Mouse (Mus musculus) CH12.LX (cell line): ENCODE results near the gene Ptp4a2. TPM values are rescaled to one million over a fixed set of nuclear protein-coding genes. Genes with fewer than 3 reads are reported as not detected.

Source experiments
- DNase-seq: peaks from one replicate; pipeline ENCODE4 v3.0.0-alpha.2; 2013; ENCODE audit errors: extremely low read depth
- H3K27ac ChIP-seq: 2 replicates; pipeline ENCODE4 v1.5.1; 2012; ENCODE audit warnings: low read depth, mild to moderate bottlenecking, control low read depth, moderate library complexity; ENCODE audit not compliant: insufficient read depth
- H3K27me3 ChIP-seq: replicated peaks from 2 replicates; pipeline ENCODE3; 2012; ENCODE audit warnings: inconsistent platforms
- H3K36me3 ChIP-seq, 2 experiments: replicated peaks in 1 of 2; 2 replicates each; pipeline versions ENCODE3 to v1.6.1; 2012; ENCODE audit warnings: inconsistent platforms in 1 of 2, low read length in 1 of 2, mild to moderate bottlenecking in 1 of 2, mixed read lengths in 1 of 2, moderate library complexity in 1 of 2; ENCODE audit not compliant: control insufficient read depth in 1 of 2, insufficient read depth in 1 of 2
- H3K4me1 ChIP-seq, 2 experiments: 2 replicates each; pipeline ENCODE4 v1.6.1; 2012; ENCODE audit warnings: inconsistent platforms in 1 of 2, moderate library complexity in 1 of 2; ENCODE audit not compliant: insufficient read depth in 2 of 2, control insufficient read depth in 1 of 2
- H3K4me2 ChIP-seq: 2 replicates; pipeline ENCODE4 v1.6.1; 2012; ENCODE audit warnings: low read depth, mild to moderate bottlenecking, control low read depth; ENCODE audit not compliant: poor library complexity, insufficient read depth, severe bottlenecking
- H3K4me3 ChIP-seq, 3 experiments: fragments of 150-350 bp in 1 of 3; sonication (generic) in 1 of 3; replicated peaks in 1 of 3; 2 replicates each; pipeline versions ENCODE3 to v1.5.1; 2011 to 2012; ENCODE audit warnings: low read depth in 2 of 3, low read length in 2 of 3, mild to moderate bottlenecking in 2 of 3, moderate library complexity in 2 of 3, control low read depth in 1 of 3, improper control_type of control experiment in 1 of 3, inconsistent platforms in 1 of 3, mixed read lengths in 1 of 3; ENCODE audit not compliant: poor library complexity in 1 of 3
- H3K79me2 ChIP-seq: replicated peaks from 2 replicates; pipeline ENCODE4 v1.6.1; 2012; ENCODE audit warnings: mild to moderate bottlenecking, moderate library complexity; ENCODE audit not compliant: control insufficient read depth, poor library complexity, insufficient read depth, severe bottlenecking; ENCODE audit errors: extremely low read depth
- H3K9ac ChIP-seq: 2 replicates; pipeline ENCODE4 v1.6.1; 2012; ENCODE audit warnings: low read depth, mild to moderate bottlenecking, control low read depth, moderate library complexity; ENCODE audit not compliant: insufficient read depth
- H3K9me3 ChIP-seq: replicated peaks from 2 replicates; pipeline ENCODE3; 2012; ENCODE audit warnings: low read length, inconsistent platforms, mixed read lengths
- BHLHE40 ChIP-seq: IDR thresholded peaks from 2 replicates; pipeline ENCODE4 v1.6.1; 2011; ENCODE audit warnings: mild to moderate bottlenecking, low read depth, low read length, improper control_type of control experiment
- CHD1 ChIP-seq: IDR thresholded peaks from 2 replicates; pipeline ENCODE4 v1.6.1; 2012; ENCODE audit warnings: low read depth, low read length, improper control_type of control experiment, inconsistent platforms
- EP300 ChIP-seq: IDR thresholded peaks from 2 replicates; pipeline ENCODE4 v1.6.1; 2011; ENCODE audit warnings: low read length, improper control_type of control experiment
- ETS1 ChIP-seq: conservative IDR thresholded peaks from 2 replicates; pipeline ENCODE4 v1.6.1; 2012; ENCODE audit warnings: low read depth, mild to moderate bottlenecking, inconsistent platforms, low read length, improper control_type of control experiment, moderate library complexity
- HCFC1 ChIP-seq: IDR thresholded peaks from 2 replicates; pipeline ENCODE4 v1.6.1; 2012; ENCODE audit warnings: low read depth, mild to moderate bottlenecking, inconsistent platforms, low read length, improper control_type of control experiment
- JUN ChIP-seq: IDR thresholded peaks from 2 replicates; pipeline ENCODE4 v1.6.1; 2011; ENCODE audit warnings: low read depth, mild to moderate bottlenecking, low read length, improper control_type of control experiment, moderate library complexity; ENCODE audit not compliant: insufficient read depth
- KAT2A ChIP-seq: IDR thresholded peaks from 2 replicates; pipeline ENCODE4 v1.6.1; 2012; ENCODE audit warnings: low read length, improper control_type of control experiment, inconsistent platforms; ENCODE audit not compliant: insufficient replicate concordance
- MXI1 ChIP-seq: IDR thresholded peaks from 2 replicates; pipeline ENCODE4 v1.6.1; 2011; ENCODE audit warnings: mild to moderate bottlenecking, low read depth, low read length, improper control_type of control experiment
- NELFE ChIP-seq: IDR thresholded peaks from 2 replicates; pipeline ENCODE4 v1.6.1; 2011; ENCODE audit warnings: low read depth, low read length, improper control_type of control experiment
- POLR2A ChIP-seq: IDR thresholded peaks from 2 replicates; pipeline ENCODE4 v1.6.1; 2011; ENCODE audit warnings: low read depth, mild to moderate bottlenecking, improper control_type of control experiment, low read length
- POLR2AphosphoS2 ChIP-seq: IDR thresholded peaks from 2 replicates; pipeline ENCODE4 v1.6.1; 2011; ENCODE audit warnings: low read depth, low read length, improper control_type of control experiment
- RAD21 ChIP-seq: IDR thresholded peaks from 2 replicates; pipeline ENCODE4 v1.6.1; 2011; ENCODE audit warnings: low read depth, mild to moderate bottlenecking, low read length, improper control_type of control experiment, moderate library complexity
- RCOR1 ChIP-seq: conservative IDR thresholded peaks from 2 replicates; pipeline ENCODE4 v1.6.1; 2012; ENCODE audit warnings: low read depth, mild to moderate bottlenecking, inconsistent platforms, low read length, improper control_type of control experiment
- SMC3 ChIP-seq: IDR thresholded peaks from 2 replicates; pipeline ENCODE4 v1.6.1; 2011; ENCODE audit warnings: low read depth, low read length, improper control_type of control experiment
- UBTF ChIP-seq: IDR thresholded peaks from 2 replicates; pipeline ENCODE4 v1.6.1; 2012; ENCODE audit warnings: low read depth, mild to moderate bottlenecking, inconsistent platforms, low read length, improper control_type of control experiment, moderate library complexity
- USF1 ChIP-seq: IDR thresholded peaks from 2 replicates; pipeline ENCODE4 v1.6.1; 2014; ENCODE audit warnings: low read depth, mild to moderate bottlenecking, inconsistent platforms, low read length, improper control_type of control experiment
- ZC3H11A ChIP-seq: IDR thresholded peaks from 2 replicates; pipeline ENCODE4 v1.6.1; 2012; ENCODE audit warnings: low read depth, mild to moderate bottlenecking, inconsistent platforms, low read length, improper control_type of control experiment
- ZKSCAN1 ChIP-seq: IDR thresholded peaks from 2 replicates; pipeline ENCODE4 v1.6.1; 2012; ENCODE audit warnings: low read depth, inconsistent platforms, low read length, improper control_type of control experiment, borderline replicate concordance
- ZMIZ1 ChIP-seq: IDR thresholded peaks from 2 replicates; pipeline ENCODE4 v1.6.1; 2012; ENCODE audit warnings: low read depth, mild to moderate bottlenecking, inconsistent platforms, low read length, improper control_type of control experiment
- ZNF384 ChIP-seq: IDR thresholded peaks from 2 replicates; pipeline ENCODE4 v1.6.1; 2012; ENCODE audit warnings: low read depth, low read length, improper control_type of control experiment, inconsistent platforms
- dilution Hi-C: fragments of 300-500 bp; cut with MboI; formaldehyde crosslinking; loops from 2 replicates; pipeline ENCODE4 v1.14.3; 2020; ENCODE audit warnings: low sequenced_read_pairs; ENCODE audit not compliant: extremely low pct_unique_long_range_greater_than_20kb, extremely low pct_ligation_motif_present
- in situ Hi-C: fragments of 300-500 bp; cut with MboI; formaldehyde crosslinking; loops from 3 replicates; pipeline ENCODE4 v1.14.3; 2019; ENCODE audit warnings: low sequenced_read_pairs, low pct_ligation_motif_present, low pct_unique_long_range_greater_than_20kb, mixed read lengths
- polyA plus RNA-seq: library from polyadenylated mRNA; unstranded; fragments of >175 nt; gene quantifications from 2 replicates; pipeline ENCODE4 v1.2.1, GENCODE M21; 2012; ENCODE audit warnings: low read depth; ENCODE audit not compliant: insufficient read length
- total RNA-seq, 2 experiments: library from RNA; depleted of rRNA; stranded (reverse); fragments of 300-350 nt in 1 of 2; fragments of >200 nt in 1 of 2; gene quantifications; 2 replicates each; pipeline ENCODE4 v1.2.3; 2012 to 2014

Ptp4a2 gene
- total and polyA plus RNA-seq, 3 experiments: 113 to 415 (median 327) TPM

DNA sequence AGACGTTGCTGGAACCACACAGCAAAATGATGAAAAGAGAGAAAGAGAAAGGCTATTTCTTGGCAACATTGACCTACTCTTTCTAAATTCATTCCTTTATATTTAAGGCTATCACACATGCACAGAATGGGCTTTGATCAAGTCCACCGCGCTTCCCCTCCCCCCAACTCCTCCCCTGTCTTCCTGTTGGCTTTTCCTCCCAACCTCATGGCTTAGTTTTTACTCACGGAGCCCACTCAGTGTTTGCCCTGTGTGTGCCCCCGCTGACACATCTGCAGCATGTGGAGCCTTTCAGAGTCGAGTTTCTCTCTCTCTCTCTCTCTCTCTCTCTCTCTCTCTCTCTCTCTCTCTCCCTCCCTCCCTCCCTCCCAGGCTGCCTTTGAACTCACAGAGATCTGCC lies 40.4 kb upstream of the Ptp4a2 start:
- Histone ChIP-seq H3K4me2 (no peak overlapping the region), H3K79me2 (no peaks in the 10 kb centered on the region; the same call in 1 of the 2 replicates), H3K36me3 (no peaks in the 10 kb centered on the region), H3K27me3 (no peaks in the 10 kb centered on the region), H3K9ac (no peak overlapping the region), H3K4me3 (no peak overlapping the region), H3K9me3 (no peaks in the 10 kb centered on the region), H3K27ac (no peak overlapping the region), H3K4me1 (peaks cover 4 to 28% of the 10 kb centered on the region in 2 experiments; a peak in 3 of 4 replicates)
- in situ Hi-C loops: loop anchor here (5.0 kb wide), 1 partner anchor 68 kb away; no protein-coding TSS in a partner anchor
- TF ChIP-seq ETS1 (no peak), MXI1 (no peak), JUN (no peak), HCFC1 (no peak), NELFE (no peak)
- dilution Hi-C loops: no loop called here
- no peak for DNase-seq

GRCm38 (mm10) chr4:129771314-129771671 lies 39.7 kb upstream of the Ptp4a2 start:
- Histone ChIP-seq H3K79me2 (no peaks in the 10 kb centered on the region; the same call in 1 of the 2 replicates), H3K9ac (no peak overlapping the region), H3K4me3 (no peak overlapping the region), H3K27ac (no peak overlapping the region), H3K9me3 (no peaks in the 10 kb centered on the region), H3K27me3 (no peaks in the 10 kb centered on the region), H3K4me1 (peaks cover 4 to 28% of the 10 kb centered on the region in 2 experiments; a peak in 3 of 4 replicates), H3K4me2 (no peak overlapping the region), H3K36me3 (no peaks in the 10 kb centered on the region)
- TF ChIP-seq MXI1 (no peak), POLR2A (no peak), SMC3 (no peak), ZMIZ1 (no peak), KAT2A (no peak), RAD21 (no peak), UBTF (no peak), ETS1 (no peak), POLR2AphosphoS2 (no peak), CHD1 (no peak), ZNF384 (no peak), USF1 (no peak), RCOR1 (no peak), ZKSCAN1 (no peak), ZC3H11A (no peak), BHLHE40 (no peak), EP300 (no peak)
- no peak for DNase-seq
- in situ Hi-C loops (loop anchor here (5.0 kb wide), 1 partner anchor 69 kb away; no protein-coding TSS in a partner anchor), dilution Hi-C loops (no loop called here)
